Mouse (Mus musculus): Measurements from ENCODE around the gene Baiap3. TPM values are rescaled to one million over a fixed set of nuclear protein-coding genes. Genes with fewer than 3 reads are reported as not detected.

Gene Baiap3
- polyA plus RNA-seq, 2 experiments = 0.89 to 1.9 TPM

- Histone ChIP-seq H3K27ac (replicated peaks; ENCODE audit: low read depth, low read length) (no peak overlapping the region), H3K4me1 (ENCODE audit: control insufficient read depth, insufficient read depth, low read length) (no peaks in the 10 kb centered on the region), H3K9ac (ENCODE audit: low read depth, low read length, severe bottlenecking) (no peak overlapping the region), H3K4me3 (replicated peaks; ENCODE audit: low read length) (no peak overlapping the region), H3K4me2 (replicated peaks; ENCODE audit: low read depth, low read length, severe bottlenecking) (no peak overlapping the region), H3K36me3 (ENCODE audit: control insufficient read depth, insufficient read depth, low read length) (no peaks in the 10 kb centered on the region), H3K27me3 (ENCODE audit: control insufficient read depth, insufficient read depth, low read length) (no peaks in the 10 kb centered on the region), H3K9me3 (ENCODE audit: control insufficient read depth, low read length) (no peaks in the 10 kb centered on the region)
- TF ChIP-seq POLR2A (IDR thresholded peaks at IDR 0.05; ENCODE audit: borderline replicate concordance, extremely low read depth, insufficient read depth, insufficient read length) = no peak
- ATAC-seq (ENCODE audit: low FRiP score, low read depth) (no peak), DNase-seq (ENCODE audit: low spot score) (peak; percentile 28)
- 19% methylated on average over 4 of the region's 4 CpGs for WGBS
These were observed 32.7 kb upstream of the Baiap3 start for GRCm38 (mm10) chr17:25288842-25289241.

- Histone ChIP-seq H3K4me2 (replicated peaks; ENCODE audit: low read depth, low read length, severe bottlenecking) (no peak overlapping the region), H3K27ac (replicated peaks; ENCODE audit: low read depth, low read length) (no peak overlapping the region), H3K4me3 (replicated peaks; ENCODE audit: low read length) (no peak overlapping the region), H3K9me3 (ENCODE audit: control insufficient read depth, low read length) (no peaks in the 10 kb centered on the region), H3K27me3 (ENCODE audit: control insufficient read depth, insufficient read depth, low read length) (no peaks in the 10 kb centered on the region), H3K9ac (ENCODE audit: low read depth, low read length, severe bottlenecking) (no peak overlapping the region), H3K4me1 (ENCODE audit: control insufficient read depth, insufficient read depth, low read length) (no peaks in the 10 kb centered on the region), H3K36me3 (ENCODE audit: control insufficient read depth, insufficient read depth, low read length) (no peaks in the 10 kb centered on the region)
- ATAC-seq (ENCODE audit: low FRiP score, low read depth) (no peak), DNase-seq (ENCODE audit: low spot score) (peak; percentile 56)
- 30% methylated on average over 3 of the region's 3 CpGs for WGBS
- no peak for TF ChIP-seq POLR2A (IDR thresholded peaks at IDR 0.05; ENCODE audit: borderline replicate concordance, extremely low read depth, insufficient read depth, insufficient read length)
These were observed 28.9 kb upstream of the Baiap3 start for GRCm38 (mm10) chr17:25285033-25285432.

GRCm38 (mm10) chr17:25282133-25282532, 26.0 kb upstream of the Baiap3 start:
- Histone ChIP-seq H3K4me3 (replicated peaks; ENCODE audit: low read length) (no peak overlapping the region), H3K36me3 (ENCODE audit: control insufficient read depth, insufficient read depth, low read length) (no peaks in the 10 kb centered on the region), H3K4me2 (replicated peaks; ENCODE audit: low read depth, low read length, severe bottlenecking) (no peak overlapping the region), H3K9ac (ENCODE audit: low read depth, low read length, severe bottlenecking) (no peak overlapping the region), H3K27me3 (ENCODE audit: control insufficient read depth, insufficient read depth, low read length) (no peaks in the 10 kb centered on the region), H3K27ac (replicated peaks; ENCODE audit: low read depth, low read length) (no peak overlapping the region), H3K4me1 (ENCODE audit: control insufficient read depth, insufficient read depth, low read length) (no peaks in the 10 kb centered on the region), H3K9me3 (ENCODE audit: control insufficient read depth, low read length) (no peaks in the 10 kb centered on the region)
- TF ChIP-seq POLR2A (IDR thresholded peaks at IDR 0.05; ENCODE audit: borderline replicate concordance, extremely low read depth, insufficient read depth, insufficient read length) = no peak
- DNase-seq (ENCODE audit: low spot score) = peak; percentile 28
- no peak for ATAC-seq (ENCODE audit: low FRiP score, low read depth)
- WGBS = 40% methylated on average over 11 of the region's 11 CpGs

GRCm38 (mm10) chr17:25275833-25276232, 19.7 kb upstream of the Baiap3 start:
- WGBS = 93% methylated on average over 3 of the region's 3 CpGs
- H3K4me3 ChIP-seq (replicated peaks; ENCODE audit: low read length) = no peak overlapping the region
- no peak overlapping the region for H3K9ac ChIP-seq (ENCODE audit: low read depth, low read length, severe bottlenecking)
- no peaks in the 10 kb centered on the region for H3K9me3 ChIP-seq (ENCODE audit: control insufficient read depth, low read length)
- no peak overlapping the region for H3K27ac ChIP-seq (replicated peaks; ENCODE audit: low read depth, low read length)
- H3K4me2 ChIP-seq (replicated peaks; ENCODE audit: low read depth, low read length, severe bottlenecking) = no peak overlapping the region
- H3K27me3 ChIP-seq (ENCODE audit: control insufficient read depth, insufficient read depth, low read length) = no peaks in the 10 kb centered on the region
- no peak for DNase-seq (ENCODE audit: low spot score)
- H3K4me1 ChIP-seq (ENCODE audit: control insufficient read depth, insufficient read depth, low read length) = peaks cover 16% of the 10 kb centered on the region
- H3K36me3 ChIP-seq (ENCODE audit: control insufficient read depth, insufficient read depth, low read length) = peaks cover 9% of the 10 kb centered on the region; the same call in 1 of the 2 replicates
- TF ChIP-seq POLR2A (IDR thresholded peaks at IDR 0.05; ENCODE audit: borderline replicate concordance, extremely low read depth, insufficient read depth, insufficient read length) = no peak
- no peak for ATAC-seq (ENCODE audit: low FRiP score, low read depth)

- WGBS = 79% methylated on average over 9 of the region's 9 CpGs
- no peak for TF ChIP-seq POLR2A (IDR thresholded peaks at IDR 0.05; ENCODE audit: borderline replicate concordance, extremely low read depth, insufficient read depth, insufficient read length)
- H3K4me2 ChIP-seq (replicated peaks; ENCODE audit: low read depth, low read length, severe bottlenecking) = peak within 1 kb of the TSS; percentile 98
- DNase-seq (ENCODE audit: low spot score) (no peak), ATAC-seq (ENCODE audit: low FRiP score, low read depth) (no peak)
- peak within 1 kb of the TSS; percentile 99 for H3K27ac ChIP-seq (replicated peaks; ENCODE audit: low read depth, low read length)
- H3K4me3 ChIP-seq (replicated peaks; ENCODE audit: low read length) = peak within 1 kb of the TSS; percentile 99
- peaks cover 15% of the 10 kb centered on the region for H3K36me3 ChIP-seq (ENCODE audit: control insufficient read depth, insufficient read depth, low read length)
- no peaks in the 10 kb centered on the region for H3K9me3 ChIP-seq (ENCODE audit: control insufficient read depth, low read length)
- peaks cover 18% of the 10 kb centered on the region for H3K4me1 ChIP-seq (ENCODE audit: control insufficient read depth, insufficient read depth, low read length)
- no peaks in the 10 kb centered on the region for H3K27me3 ChIP-seq (ENCODE audit: control insufficient read depth, insufficient read depth, low read length)
- peak within 1 kb of the TSS; percentile 100 for H3K9ac ChIP-seq (ENCODE audit: low read depth, low read length, severe bottlenecking)
These were observed 18.6 kb upstream of the Baiap3 start, which contains the start of gene Ube2i for GRCm38 (mm10) chr17:25274571-25275346. Gene Ube2i, minus strand, starts transcription at chr17:25274622.

All from limb, embryonic 14.5 days (tissue).